Mouse (Mus musculus) spleen, postnatal 4 days (tissue): ENCODE measurements around the gene Tmem132d.
"Not testable (repeated sequence)": the region's sequence is repeated elsewhere in the genome, so short reads cannot be mapped to it uniquely, and the experiment has no call there.

ENCODE experiments used
- DNase-seq, 2 experiments: peaks; one replicate each; pipeline ENCODE4 v3.0.0; 2022; ENCODE audit warnings: low spot score in 2 of 2

Tmem132d gene

DNA sequence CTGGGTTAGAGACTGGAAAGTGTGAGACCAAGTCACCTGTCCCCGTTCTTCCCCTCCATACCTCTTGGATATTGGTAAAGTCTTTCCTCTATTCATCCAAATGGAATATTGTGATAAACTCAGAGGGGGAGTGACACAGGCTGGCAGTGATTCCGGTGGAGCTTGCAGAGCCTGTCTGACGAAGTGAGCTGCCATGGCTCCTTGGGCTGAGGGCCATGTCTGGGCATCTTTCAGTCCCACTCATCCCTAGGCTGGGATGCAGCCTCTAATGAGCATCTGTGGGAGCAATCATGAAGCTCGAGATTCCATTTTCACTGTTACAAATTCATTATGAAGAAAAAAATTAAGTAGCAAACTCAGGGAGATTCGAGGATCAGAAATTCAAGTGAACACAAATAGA, 332.5 kb downstream of the Tmem132d start:
- no peak for DNase-seq

DNA sequence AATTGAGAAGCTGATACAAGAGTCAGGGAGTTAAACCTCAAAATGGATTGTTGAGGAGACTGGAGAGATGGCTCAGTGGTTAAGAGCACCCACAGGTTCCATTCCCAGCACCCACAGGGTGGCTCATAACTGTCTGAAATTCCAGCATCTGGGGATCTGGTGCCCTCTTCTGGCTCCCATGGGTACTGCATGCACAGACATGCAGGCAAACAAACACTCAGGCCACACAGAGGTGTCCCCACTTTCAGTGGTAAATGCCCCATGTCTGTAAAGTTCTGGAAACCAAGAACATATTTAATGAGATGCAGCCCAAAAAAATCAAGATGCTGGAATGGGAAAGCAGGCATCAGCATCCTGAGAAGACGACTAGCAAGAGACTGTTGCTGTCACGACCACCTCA, 333.4 kb downstream of the Tmem132d start:
- no peak for DNase-seq

DNA sequence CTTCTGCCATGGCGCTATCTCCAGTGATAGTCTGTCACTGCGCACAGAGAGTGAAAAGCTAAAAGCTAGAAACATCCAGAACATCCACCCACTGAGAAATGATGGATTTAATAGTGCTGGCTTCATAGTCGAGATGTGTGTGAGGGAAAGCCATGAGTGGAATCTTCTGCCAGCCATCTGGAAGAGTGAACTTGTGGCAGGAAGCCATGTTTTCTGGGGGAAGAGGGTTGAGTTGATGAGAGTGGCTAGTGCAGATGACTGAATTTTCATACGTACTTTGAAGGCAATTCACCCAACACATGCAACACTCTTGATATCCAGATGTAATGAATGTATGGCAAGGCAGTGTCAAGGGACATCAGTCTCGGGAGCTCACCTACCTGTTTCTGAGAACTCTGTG, 342.3 kb downstream of the Tmem132d start:
- no peak for DNase-seq

DNA sequence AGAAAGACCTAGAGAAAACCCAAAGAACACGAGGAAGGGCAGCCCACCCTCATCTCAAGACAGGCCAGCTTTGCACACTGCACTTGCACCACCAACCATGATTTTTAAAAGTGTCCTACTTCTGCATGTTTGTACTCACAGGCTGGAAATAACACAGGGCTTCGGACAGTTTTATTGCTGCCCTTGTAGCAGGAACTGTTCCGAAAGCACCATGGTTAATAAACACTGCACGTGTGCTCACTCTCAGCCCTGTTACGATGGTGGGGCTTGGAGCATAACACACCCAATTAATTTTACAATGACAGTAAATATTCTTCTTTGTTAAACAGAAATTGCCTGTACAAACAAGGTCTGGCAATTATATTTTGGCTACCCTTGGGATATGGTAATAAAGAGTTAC, 357.4 kb downstream of the Tmem132d start:
- no peak for DNase-seq

DNA sequence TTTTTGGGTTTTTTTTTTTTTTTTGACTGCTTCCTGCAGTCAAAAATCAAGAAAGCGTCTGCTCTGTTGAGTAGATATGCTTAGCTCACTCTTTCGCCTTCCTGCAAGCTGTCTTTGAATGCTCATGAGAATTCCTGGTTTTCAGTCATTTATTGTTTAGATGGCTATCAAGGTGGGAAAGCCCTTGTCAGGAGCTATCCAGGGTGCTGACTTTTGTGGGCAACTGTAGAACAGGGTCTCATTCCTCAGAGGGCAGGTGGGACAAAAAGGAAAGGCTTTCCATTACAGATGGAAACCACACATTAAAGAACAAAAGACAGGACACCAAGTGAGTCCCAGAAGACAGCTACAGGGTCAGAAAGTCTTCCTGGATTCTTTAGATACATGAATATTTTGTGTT, 360.3 kb downstream of the Tmem132d start:
- DNase-seq, result no peak

DNA sequence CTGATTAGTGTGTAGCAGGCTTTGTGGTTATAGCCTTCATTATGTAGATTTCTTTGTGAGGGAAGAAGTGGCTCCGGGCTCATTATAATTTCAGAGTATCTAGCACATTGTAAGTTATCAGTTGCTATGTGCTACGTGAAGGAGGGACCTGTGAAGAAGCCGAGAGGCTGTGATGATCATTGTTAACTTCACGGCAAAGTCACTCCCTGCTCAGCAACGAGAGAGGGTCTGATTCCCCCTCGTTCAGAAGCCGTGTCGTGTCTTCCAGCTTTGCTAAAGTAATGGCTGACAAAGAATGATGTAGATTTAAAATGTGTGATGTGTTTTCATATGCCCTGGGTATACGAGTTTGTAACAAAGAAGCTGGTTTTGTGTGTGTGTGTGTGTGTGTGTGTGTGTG, 391.1 kb downstream of the Tmem132d start:
- no peak for DNase-seq

DNA sequence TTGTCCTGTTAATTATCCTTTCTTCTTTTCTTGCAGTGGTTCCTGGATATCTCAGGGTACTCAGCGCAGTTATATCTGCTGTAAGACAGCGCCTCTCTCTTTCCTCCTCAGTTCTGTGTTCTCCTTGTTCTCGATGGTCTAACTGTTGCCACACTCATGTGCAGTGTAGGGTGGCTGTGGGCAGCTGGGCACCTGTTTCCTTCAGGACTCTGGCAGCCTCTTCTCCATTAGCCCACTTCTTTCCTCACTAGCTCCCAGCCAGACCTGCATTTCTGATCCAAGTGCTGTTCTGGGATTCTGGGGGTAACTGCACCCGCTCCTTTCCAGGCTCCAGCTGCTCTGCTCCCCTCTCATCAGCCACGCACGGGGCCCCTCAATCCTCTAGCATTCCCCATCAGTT, 392.8 kb downstream of the Tmem132d start:
- no peak for DNase-seq

DNA sequence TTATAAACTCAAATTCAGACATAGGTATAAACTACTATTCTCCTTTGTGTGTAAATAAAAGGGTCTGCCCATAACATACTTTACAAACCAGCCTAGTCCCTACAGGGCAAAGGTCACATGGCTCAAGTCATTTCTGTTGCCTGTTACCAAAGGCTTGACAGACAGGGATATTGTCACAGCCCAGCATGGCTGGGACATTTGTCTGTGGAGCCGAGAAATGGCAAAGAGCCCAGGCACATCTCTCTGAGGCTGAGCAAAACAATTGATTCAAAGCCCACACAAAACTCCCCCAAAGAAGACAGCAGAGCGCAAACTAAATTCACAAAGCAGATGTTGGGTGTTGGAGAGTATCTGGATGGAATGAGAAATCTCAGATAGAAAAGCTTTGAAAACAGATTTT, 405.8 kb downstream of the Tmem132d start:
- DNase-seq, result no peak

DNA sequence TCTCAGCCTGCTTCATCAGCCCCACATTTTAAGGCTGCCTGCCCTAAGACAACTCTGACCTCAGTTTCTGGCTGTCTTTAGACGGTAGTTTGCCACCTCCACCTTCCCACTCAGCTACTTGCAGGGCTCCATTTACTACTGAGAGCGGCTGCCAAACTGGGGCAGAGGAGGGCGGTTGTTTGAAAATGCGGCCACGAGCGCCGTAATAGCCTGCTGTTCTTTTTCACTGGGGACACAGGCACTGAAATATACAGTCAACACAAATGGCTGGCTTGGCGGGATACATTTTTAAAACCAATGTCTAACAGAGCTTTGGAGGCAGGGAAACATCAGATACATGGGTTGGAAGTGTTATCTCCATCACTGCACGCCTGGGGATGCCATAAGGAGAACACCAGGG, 428.2 kb downstream of the Tmem132d start:
- no peak for DNase-seq

DNA sequence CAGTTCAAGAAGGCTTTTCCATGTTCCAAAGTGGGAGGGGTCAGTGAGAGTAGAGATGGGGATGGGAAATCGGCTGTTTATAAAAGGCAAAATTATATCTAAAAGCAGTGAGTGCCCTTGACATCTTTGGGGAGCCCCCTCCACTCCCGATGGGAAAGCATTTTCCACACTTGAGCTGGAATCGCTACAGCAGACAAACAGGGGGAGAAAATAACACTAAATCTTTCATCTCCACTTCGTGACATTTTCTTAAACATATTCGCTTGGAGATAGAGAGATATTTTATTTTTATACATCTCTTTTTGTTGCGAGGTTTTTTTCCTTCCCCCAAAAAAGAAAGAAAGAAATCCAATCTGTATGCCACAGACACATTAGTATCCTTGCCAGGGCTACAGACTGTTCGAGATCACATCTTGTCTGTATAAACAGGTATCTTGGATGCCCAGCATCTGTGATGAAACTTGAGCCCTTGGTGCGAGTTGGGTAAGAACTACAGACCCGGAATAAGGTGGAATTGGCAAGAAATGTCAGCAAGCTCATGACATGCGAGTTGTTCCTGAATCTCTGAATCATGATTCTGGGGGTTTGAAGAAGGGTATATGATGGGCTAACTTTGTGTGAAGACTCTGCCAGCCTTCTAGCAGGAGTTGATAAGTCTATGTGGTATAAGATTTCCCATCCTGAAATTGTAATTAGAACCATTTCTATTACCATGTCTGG, 436.2 kb downstream of the Tmem132d start:
- no peak for DNase-seq

DNA sequence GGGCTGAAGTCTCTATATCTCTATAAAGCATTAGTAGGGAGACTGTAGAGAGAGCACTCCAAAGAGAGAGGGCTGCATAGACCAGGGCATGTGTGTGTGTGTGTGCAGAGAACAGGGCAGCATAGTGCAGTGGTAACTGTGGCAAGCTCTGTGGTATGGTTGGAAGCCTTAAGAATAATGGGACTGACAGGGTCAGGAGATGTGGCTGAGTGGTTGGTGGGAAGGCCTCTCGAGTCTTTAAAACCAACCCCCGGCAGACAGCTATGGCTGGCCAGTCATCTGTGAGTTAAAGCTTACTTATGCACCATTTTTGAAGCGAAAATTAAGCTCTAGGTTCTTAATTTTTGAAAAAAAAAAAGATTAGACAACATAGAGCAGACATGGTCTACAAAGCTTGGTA, 439.4 kb downstream of the Tmem132d start:
- no peak for DNase-seq

DNA sequence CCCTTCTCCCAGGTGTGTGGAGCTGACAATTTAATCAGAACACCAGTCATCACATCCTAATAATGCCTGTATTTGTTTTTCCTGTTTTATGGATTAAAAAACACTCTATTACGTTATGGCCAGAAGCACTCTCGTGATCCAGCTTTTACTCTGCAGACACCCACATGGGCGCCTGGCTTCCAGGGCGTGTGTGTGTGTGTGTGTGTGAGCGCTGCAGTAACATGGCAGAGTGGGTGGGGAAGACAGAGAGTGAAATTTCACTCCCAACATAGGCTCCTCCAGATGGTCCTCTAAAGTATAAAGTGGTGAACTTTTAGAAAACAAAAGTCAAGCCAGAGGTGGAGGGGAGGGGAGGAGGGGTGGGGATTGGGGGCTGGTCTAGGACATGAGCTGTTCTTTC, 442.1 kb downstream of the Tmem132d start:
- no peak for DNase-seq

DNA sequence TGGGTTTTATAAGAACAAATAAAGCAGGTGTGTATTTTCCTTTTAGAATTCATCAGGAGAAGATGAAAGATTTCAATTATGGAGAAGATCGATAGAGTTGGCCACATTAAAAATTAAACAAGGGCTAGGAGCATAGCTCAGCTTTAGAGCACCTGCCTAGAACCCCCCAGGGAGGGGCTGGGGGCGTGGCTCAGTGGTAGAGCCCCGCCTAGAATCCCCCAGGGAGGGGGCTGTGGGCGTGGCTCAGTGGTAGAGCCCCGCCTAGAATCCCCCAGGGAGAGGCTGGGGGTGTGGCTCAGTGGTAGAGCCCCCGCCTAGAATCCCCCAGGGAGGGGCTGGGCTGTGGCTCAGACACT, 452.9 kb downstream of the Tmem132d start:
- not testable (repeated sequence) for DNase-seq

DNA sequence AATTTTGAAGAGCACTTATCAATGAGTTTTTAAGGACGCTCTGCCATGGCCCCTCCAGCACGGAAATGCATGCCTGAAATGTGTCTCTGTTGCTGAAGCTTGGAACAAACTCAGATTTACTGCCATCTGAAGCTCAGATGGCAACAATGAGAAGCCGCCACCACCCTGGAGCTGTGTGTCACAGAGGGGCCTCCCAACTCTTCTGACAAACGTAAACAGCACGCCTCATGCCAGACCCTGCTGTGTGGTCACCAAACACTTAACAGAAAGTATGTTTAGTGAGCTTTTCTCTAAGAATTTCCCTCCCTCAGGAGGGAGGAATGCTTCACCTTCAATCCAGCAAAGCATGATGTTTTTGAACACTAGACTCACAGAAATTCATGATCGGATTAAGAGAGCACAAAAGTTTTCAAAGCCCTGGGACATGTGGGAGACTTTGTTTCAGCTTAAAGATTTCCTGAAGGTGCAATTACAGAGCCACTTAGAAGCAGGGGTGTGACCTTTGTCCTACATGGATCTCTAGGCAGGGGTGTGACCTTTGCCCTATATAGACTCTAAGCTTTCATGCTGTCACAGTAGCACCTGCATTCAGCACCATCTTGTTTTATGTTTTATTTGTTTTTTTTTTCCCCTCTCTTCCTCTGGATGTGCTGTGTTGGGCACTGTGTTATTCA, 453.4 kb downstream of the Tmem132d start:
- DNase-seq, result no peak

DNA sequence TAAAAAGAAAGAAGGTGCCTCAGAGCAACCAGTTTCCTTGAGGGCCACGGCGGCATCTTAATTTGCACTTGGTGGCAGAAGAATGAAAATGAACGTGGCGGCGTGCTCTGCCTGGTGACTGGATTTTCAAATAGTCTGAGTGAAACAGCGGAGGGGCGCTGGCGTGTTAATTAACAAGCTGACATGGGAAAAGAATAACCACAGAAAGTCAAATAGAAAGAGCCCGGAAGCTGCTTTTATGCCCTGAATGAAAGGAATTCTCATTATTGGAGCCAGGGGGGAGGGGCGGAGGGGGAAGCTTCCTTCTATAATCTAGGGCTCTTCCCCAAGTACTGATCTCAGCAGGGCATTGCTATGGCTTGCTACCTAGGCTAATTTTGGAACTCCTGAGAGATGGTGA, 456.2 kb downstream of the Tmem132d start:
- DNase-seq, result no peak

DNA sequence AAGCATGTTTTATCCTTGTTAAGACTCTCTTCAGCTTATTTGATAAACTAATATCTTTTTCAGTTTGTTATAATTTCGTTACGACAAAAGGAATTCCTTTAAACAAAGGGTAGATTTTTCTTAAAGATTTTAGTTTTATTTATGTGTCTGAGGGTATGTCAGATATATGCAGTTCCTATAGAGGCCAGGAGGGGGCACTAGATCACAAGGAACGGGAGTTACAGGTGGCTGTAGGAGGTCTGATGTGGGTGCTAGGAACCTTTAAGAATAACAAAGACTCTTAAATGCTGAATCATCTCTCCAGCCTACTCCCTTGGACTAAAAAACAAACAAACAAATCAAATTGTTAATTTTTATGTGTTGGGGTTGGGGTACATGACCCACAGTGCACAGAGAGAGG, 467.2 kb downstream of the Tmem132d start:
- no peak for DNase-seq

DNA sequence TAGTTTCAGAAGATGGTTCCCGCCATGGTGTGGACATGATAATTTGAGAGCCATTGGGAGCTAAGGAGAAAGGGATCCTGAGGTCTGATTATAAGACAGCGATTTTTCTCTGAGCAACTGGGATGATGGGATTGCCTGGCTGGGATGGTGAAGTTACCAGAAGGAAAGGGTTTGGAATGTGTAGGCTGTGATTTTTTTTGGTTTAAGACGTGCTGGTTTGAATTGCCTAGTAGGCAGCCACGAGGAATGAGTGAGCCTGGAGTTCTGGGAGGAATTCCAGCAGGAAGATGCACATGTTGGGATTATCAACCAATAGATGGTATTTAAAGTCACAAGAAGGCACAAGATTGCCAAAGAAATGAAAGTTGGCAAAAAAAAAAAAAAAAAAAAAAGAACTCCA, 470.2 kb downstream of the Tmem132d start:
- no peak for DNase-seq

DNA sequence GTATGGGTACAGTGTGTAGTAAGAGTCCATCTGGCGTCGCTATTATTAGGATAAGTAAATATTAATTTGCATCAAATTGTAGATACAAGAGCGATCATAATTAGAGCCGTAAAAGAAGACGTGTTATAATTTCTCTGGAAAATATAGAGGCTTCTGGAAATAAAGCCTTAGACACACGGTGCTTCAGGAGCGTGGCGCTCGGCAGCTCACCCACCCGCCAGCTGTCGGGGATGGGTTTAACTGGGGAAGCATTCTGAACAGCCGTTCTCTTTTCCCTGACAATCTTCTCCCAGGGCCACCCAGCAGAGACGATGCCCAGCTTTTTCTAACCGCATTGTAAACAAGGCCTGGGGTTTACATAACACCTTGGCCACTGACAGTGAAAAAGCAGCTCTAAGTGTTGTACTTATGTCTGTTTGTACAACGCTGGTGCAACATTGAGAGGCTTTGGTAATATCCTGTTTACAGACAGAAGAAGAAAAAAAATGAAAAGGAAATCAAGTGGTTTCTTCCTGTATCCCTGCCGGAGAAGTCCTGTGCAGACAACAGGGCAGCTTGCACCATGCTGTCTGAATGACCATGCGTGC, 476.3 kb downstream of the Tmem132d start:
- DNase-seq, result no peak

DNA sequence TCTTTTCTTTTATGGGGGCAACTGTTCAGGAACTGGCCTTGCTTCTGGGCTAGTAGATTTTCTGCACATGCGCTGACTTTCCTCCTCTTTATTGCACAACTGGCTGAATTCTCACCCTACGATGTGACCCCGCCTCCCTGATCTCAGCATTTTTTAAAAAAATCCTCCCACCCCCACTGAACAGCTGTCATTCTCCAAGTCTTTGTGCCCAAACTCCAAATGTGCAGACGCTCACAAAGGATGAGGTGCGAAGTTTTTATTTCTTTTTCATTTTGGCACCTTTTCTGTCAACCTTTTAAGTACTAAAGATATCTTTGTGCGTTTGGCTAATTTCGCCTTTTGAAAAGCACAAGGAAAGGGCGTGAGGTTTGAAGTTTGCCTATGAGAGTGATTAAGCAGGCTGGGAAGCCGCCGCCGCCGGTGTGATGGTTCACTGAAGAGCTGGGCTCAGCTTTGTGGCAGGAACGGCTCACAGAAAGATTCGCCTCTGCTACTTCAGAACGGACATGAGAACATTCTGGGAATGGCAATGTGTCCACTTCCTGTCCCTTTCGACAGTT, 478.6 kb downstream of the Tmem132d start:
- no peak for DNase-seq

DNA sequence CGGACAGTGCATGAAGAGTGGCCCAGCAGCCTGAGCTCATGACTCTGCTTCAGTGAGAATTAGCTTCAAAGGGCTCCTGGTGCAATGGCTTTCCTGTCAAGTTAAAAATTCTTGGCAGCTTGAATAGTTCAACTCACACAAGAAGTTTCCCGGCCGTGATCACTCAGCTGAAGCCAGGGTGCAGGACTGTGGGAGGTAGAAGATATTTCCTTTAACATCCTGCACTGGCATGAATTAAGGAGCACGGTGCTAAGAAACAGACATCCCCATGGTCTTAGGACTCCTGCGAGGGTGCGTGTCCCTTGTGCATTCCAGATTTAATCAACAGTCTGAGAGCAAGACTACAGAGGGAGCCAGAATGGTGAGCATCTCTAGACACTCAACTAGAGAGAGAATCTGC, 480.1 kb downstream of the Tmem132d start:
- DNase-seq, result no peak

DNA sequence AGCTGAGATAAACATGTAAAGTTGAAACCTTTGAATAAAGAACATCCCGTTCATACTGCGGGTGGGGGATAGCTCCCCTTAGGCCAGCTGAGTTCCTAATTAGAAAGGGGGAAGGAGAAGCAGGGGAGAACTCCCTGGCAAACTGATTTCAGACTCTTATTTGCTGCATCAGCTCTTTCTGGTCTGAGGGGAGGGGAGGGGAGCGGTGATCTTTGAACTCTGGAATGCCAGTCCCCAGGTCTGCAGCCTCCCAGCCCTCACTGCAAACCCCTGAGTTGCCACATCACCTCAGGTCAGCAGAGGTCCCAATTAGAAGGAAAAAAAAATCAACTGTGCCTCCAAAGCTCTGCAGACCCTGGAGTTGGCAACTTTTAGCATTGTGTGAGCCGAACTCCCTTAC, 482.3 kb downstream of the Tmem132d start:
- no peak for DNase-seq

DNA sequence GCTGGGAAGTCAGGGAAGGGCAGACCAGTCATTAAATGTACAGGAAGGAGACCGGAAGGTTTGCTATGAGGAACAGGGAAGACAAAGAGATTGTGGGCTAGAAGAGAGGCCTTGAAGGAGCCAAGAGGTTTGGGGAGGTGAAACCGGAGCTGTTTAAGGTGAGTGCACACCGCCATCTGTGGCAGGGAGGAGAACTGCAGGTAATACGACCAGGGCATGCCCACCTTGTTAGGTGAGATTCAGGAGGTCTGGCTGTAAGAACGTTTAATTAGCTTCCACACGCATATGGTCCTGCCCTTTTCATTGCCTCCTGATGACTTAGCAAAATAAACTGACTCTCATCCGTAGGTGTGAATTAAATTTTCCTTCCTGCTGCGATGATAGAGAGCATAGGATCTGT, 485.6 kb downstream of the Tmem132d start:
- no peak for DNase-seq

DNA sequence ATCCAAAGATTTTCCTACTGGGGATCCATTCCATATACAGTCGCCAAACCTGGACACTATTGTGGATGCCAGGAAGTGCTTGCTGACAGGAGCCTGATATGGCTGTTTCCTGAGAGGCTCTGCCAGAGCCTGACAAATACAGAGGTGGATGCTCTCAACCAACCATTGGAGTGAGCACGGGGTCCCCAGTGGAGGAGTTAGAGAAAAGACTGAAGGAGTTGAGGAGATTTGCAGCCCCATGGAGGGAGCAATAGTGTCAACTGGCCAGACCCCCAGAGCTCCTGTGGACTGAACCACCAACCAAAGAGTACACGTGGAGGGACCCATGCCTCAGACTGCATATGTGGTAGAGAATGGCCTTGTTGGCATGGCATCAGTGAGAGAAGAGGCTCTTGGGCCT, 490.7 kb downstream of the Tmem132d start:
- DNase-seq, result not testable (repeated sequence)
